Mouse (Mus musculus) kidney, postnatal 10 days (tissue): ENCODE results near the gene Itga8.

ENCODE experiments used
- DNase-seq: peaks from one replicate; pipeline ENCODE4 v3.0.0; 2021; ENCODE audit warnings: mixed read lengths

The Itga8 gene

GRCm38 (mm10) chr2:12293458-12293857 lies 8.3 kb downstream of the Itga8 start:
- DNase-seq, result peak; percentile 22

- no peak for DNase-seq
Measured at GRCm38 (mm10) chr2:12292023-12292820, 9.5 kb downstream of the Itga8 start.

GRCm38 (mm10) chr2:12290235-12290634 lies 11.5 kb downstream of the Itga8 start:
- DNase-seq, result no peak

GRCm38 (mm10) chr2:12287831-12288230 lies 13.9 kb downstream of the Itga8 start:
- DNase-seq, result no peak

- no peak for DNase-seq
Measured at GRCm38 (mm10) chr2:12280664-12281063, 21.1 kb downstream of the Itga8 start.

GRCm38 (mm10) chr2:12279070-12279612 lies 22.6 kb downstream of the Itga8 start:
- DNase-seq, result no peak

- DNase-seq, result no peak
Measured at GRCm38 (mm10) chr2:12256635-12257317, 44.9 kb downstream of the Itga8 start.

GRCm38 (mm10) chr2:12255901-12256300 lies 45.8 kb downstream of the Itga8 start:
- DNase-seq, result no peak

GRCm38 (mm10) chr2:12235345-12235744 lies 66.4 kb downstream of the Itga8 start:
- no peak for DNase-seq

GRCm38 (mm10) chr2:12229721-12230120 lies 72.0 kb downstream of the Itga8 start:
- no peak for DNase-seq

GRCm38 (mm10) chr2:12228335-12228734 lies 73.4 kb downstream of the Itga8 start:
- no peak for DNase-seq

- no peak for DNase-seq
Measured at GRCm38 (mm10) chr2:12227243-12227642, 74.5 kb downstream of the Itga8 start.

GRCm38 (mm10) chr2:12226367-12226766 lies 75.4 kb downstream of the Itga8 start:
- no peak for DNase-seq

- DNase-seq, result peak; percentile 78
Measured at GRCm38 (mm10) chr2:12221671-12222070, 80.1 kb downstream of the Itga8 start.

- no peak for DNase-seq
Measured at GRCm38 (mm10) chr2:12213464-12213790, 88.3 kb downstream of the Itga8 start.

GRCm38 (mm10) chr2:12212662-12213463 lies 88.9 kb downstream of the Itga8 start:
- peak; percentile 64 for DNase-seq

- DNase-seq, result no peak
Measured at GRCm38 (mm10) chr2:12208142-12208541, 93.6 kb downstream of the Itga8 start.

GRCm38 (mm10) chr2:12206353-12206752 lies 95.4 kb downstream of the Itga8 start:
- no peak for DNase-seq

GRCm38 (mm10) chr2:12205875-12206274 lies 95.8 kb downstream of the Itga8 start:
- DNase-seq, result no peak

- DNase-seq, result no peak
Measured at GRCm38 (mm10) chr2:12203231-12203630, 98.5 kb downstream of the Itga8 start.

- no peak for DNase-seq
Measured at GRCm38 (mm10) chr2:12198699-12199098, 103.0 kb downstream of the Itga8 start.

GRCm38 (mm10) chr2:12198214-12198613 lies 103.5 kb downstream of the Itga8 start:
- no peak for DNase-seq

GRCm38 (mm10) chr2:12197711-12198110 lies 104.0 kb downstream of the Itga8 start:
- no peak for DNase-seq
